Mouse (Mus musculus) CH12.LX (cell line): ENCODE results near the gene Dazap1.

Experiments
- CTCF ChIP-seq, 2 experiments: IDR thresholded peaks in 1 of 2; conservative IDR thresholded peaks in 1 of 2; 2 replicates each; pipeline ENCODE4 v1.5.1; 2011 to 2012; ENCODE audit warnings: low read depth in 2 of 2, low read length in 2 of 2, improper control_type of control experiment in 1 of 2, inconsistent platforms in 1 of 2, mild to moderate bottlenecking in 1 of 2, moderate library complexity in 1 of 2
- EP300 ChIP-seq: IDR thresholded peaks from 2 replicates; pipeline ENCODE4 v1.6.1; 2011; ENCODE audit warnings: low read length, improper control_type of control experiment
- ETS1 ChIP-seq: conservative IDR thresholded peaks from 2 replicates; pipeline ENCODE4 v1.6.1; 2012; ENCODE audit warnings: low read depth, mild to moderate bottlenecking, inconsistent platforms, low read length, improper control_type of control experiment, moderate library complexity
- HCFC1 ChIP-seq: IDR thresholded peaks from 2 replicates; pipeline ENCODE4 v1.6.1; 2012; ENCODE audit warnings: low read depth, mild to moderate bottlenecking, inconsistent platforms, low read length, improper control_type of control experiment
- IRF4 ChIP-seq: IDR thresholded peaks from 2 replicates; pipeline ENCODE4 v1.6.1; 2014; ENCODE audit warnings: low read depth, mild to moderate bottlenecking, inconsistent platforms, low read length, improper control_type of control experiment
- KAT2A ChIP-seq: IDR thresholded peaks from 2 replicates; pipeline ENCODE4 v1.6.1; 2012; ENCODE audit warnings: low read length, improper control_type of control experiment, inconsistent platforms; ENCODE audit not compliant: insufficient replicate concordance
- MAX ChIP-seq: IDR thresholded peaks from 2 replicates; pipeline ENCODE4 v1.6.1; 2011; ENCODE audit warnings: low read length, improper control_type of control experiment
- MEF2A ChIP-seq: IDR thresholded peaks from 2 replicates; pipeline ENCODE4 v1.6.1; 2014; ENCODE audit warnings: low read depth, mild to moderate bottlenecking, inconsistent platforms, low read length, improper control_type of control experiment, borderline replicate concordance
- PAX5 ChIP-seq: IDR thresholded peaks from 2 replicates; pipeline ENCODE4 v1.6.1; 2012; ENCODE audit warnings: low read length, inconsistent platforms, mixed read lengths
- POLR2A ChIP-seq: IDR thresholded peaks from 2 replicates; pipeline ENCODE4 v1.6.1; 2011; ENCODE audit warnings: low read depth, mild to moderate bottlenecking, improper control_type of control experiment, low read length
- USF2 ChIP-seq: conservative IDR thresholded peaks from 2 replicates; pipeline ENCODE4 v1.6.1; 2011; ENCODE audit warnings: low read depth, low read length, improper control_type of control experiment
- ZKSCAN1 ChIP-seq: IDR thresholded peaks from 2 replicates; pipeline ENCODE4 v1.6.1; 2012; ENCODE audit warnings: low read depth, inconsistent platforms, low read length, improper control_type of control experiment, borderline replicate concordance

DNA sequence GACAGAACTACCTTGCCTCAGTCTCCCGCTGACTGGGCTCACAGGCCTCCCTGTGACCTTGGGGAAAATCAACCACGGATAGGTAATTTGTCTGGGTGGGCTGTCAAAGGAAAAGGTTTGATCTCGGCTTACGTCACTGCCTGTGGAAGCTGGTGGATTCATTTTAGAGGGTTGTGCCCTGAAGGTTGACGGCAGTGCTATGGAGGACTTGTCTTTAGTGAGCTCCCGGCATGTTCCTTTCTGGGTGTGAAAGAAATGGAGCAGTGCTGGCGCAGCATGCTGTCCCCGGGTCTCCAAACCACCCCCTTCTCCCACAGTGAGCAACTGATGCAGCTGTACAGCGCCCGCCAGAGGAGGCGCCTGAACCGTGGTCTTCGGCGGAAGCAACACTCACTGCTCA, 32.0 kb downstream of the Dazap1 start:
- TF ChIP-seq IRF4 (no peak), HCFC1 (no peak), POLR2A (no peak), CTCF (conservative IDR thresholded peaks at IDR 0.05 in 1 of 2, IDR thresholded peaks at IDR 0.05 in 1 of 2; ENCODE audit: low read depth in 2 of 2, low read length in 2 of 2) (peak in 1 of 2 experiments; percentile 23; a peak in 1 of 4 replicates), MEF2A (no peak), USF2 (no peak), MAX (no peak), ZKSCAN1 (no peak), PAX5 (no peak), EP300 (no peak), KAT2A (no peak), ETS1 (no peak)
